Mouse (Mus musculus) olfactory bulb, adult 2 months (tissue): ENCODE data around the gene Mc1r. TPM values are rescaled to one million over a fixed set of nuclear protein-coding genes. Genes with fewer than 3 reads are reported as not detected.
"Not testable (repeated sequence)": the region's sequence is repeated elsewhere in the genome, so short reads cannot be mapped to it uniquely, and the experiment has no call there.

Experiments
- H3K27ac ChIP-seq: fragments of 200-500 bp; 2 replicates; pipeline ENCODE4 v1.5.1; 2012; ENCODE audit warnings: low read depth, low read length; ENCODE audit not compliant: insufficient read depth
- H3K4me1 ChIP-seq: fragments of 200-500 bp; 2 replicates; pipeline ENCODE4 v1.6.1; 2012; ENCODE audit warnings: low read length; ENCODE audit not compliant: control insufficient read depth, insufficient read depth
- H3K4me3 ChIP-seq: fragments of 200-500 bp; 2 replicates; pipeline ENCODE4 v1.5.1; 2012; ENCODE audit warnings: mild to moderate bottlenecking, low read depth, low read length, moderate library complexity; ENCODE audit not compliant: insufficient read depth
- CTCF ChIP-seq: fragments of 200-500 bp; IDR thresholded peaks from 2 replicates; pipeline ENCODE4 v1.5.1; 2012; ENCODE audit warnings: low read depth, mild to moderate bottlenecking, low read length, moderate library complexity; ENCODE audit not compliant: insufficient read depth
- POLR2A ChIP-seq: fragments of 200-500 bp; IDR thresholded peaks from 2 replicates; pipeline ENCODE4 v1.6.1; 2012; ENCODE audit warnings: mild to moderate bottlenecking, low read depth, low read length, moderate library complexity; ENCODE audit not compliant: insufficient read depth
- WGBS: fragments of 180-500 bp; shearing (Covaris S2); methylation state at CpG from one replicate; pipeline ENCODE4 v1.1.7; 2018; 5-methylcytosine and 5-hydroxymethylcytosine counted together
- polyA plus RNA-seq: library from polyadenylated mRNA; stranded (reverse); fragments of >200 nt; gene quantifications from 2 replicates; pipeline ENCODE4 v1.2.4, GENCODE M21; 2012; ENCODE audit warnings: low replicate concordance; ENCODE audit not compliant: missing spikeins, insufficient read depth, insufficient read length

The Mc1r gene
- polyA plus RNA-seq, 1 experiment = not detected

- H3K4me1 ChIP-seq = peaks cover 4% of the 10 kb centered on the region
- H3K27ac ChIP-seq = no peak overlapping the region
- TF ChIP-seq POLR2A (no peak), CTCF (no peak)
- WGBS = 96% methylated on average over 27 of the region's 27 CpGs
- H3K4me3 ChIP-seq = no peak overlapping the region
Observed at GRCm38 (mm10) chr8:123426511-123427509, 19.9 kb downstream of the Mc1r start.

- 98% methylated on average over 24 of the region's 24 CpGs for WGBS
- H3K4me3 ChIP-seq = no peak overlapping the region
- H3K27ac ChIP-seq = no peak overlapping the region
- TF ChIP-seq POLR2A (no peak), CTCF (no peak)
- H3K4me1 ChIP-seq = peaks cover 1% of the 10 kb centered on the region
Observed at GRCm38 (mm10) chr8:123427639-123428275, 20.9 kb downstream of the Mc1r start.

GRCm38 (mm10) chr8:123428343-123428893 is 21.5 kb downstream of the Mc1r start:
- H3K27ac ChIP-seq = no peak overlapping the region
- TF ChIP-seq POLR2A = no peak
- 97% methylated on average over 29 of the region's 29 CpGs for WGBS
- no peaks in the 10 kb centered on the region for H3K4me1 ChIP-seq
- H3K4me3 ChIP-seq = no peak overlapping the region

- 96% methylated on average over 23 of the region's 23 CpGs for WGBS
- TF ChIP-seq CTCF (no peak), POLR2A (no peak)
- H3K27ac ChIP-seq = no peak overlapping the region
- no peaks in the 10 kb centered on the region for H3K4me1 ChIP-seq
- no peak overlapping the region for H3K4me3 ChIP-seq
Observed at GRCm38 (mm10) chr8:123428939-123429721, 22.2 kb downstream of the Mc1r start.

GRCm38 (mm10) chr8:123429722-123430013 is 22.8 kb downstream of the Mc1r start:
- H3K4me3 ChIP-seq, H3K4me1 ChIP-seq, H3K27ac ChIP-seq: not testable (repeated sequence)
- WGBS = 97% methylated on average over 15 of the region's 15 CpGs

- 92% methylated on average over 8 of the region's 8 CpGs for WGBS
Observed at GRCm38 (mm10) chr8:123430936-123431335, 24.0 kb downstream of the Mc1r start.

GRCm38 (mm10) chr8:123431616-123432365 is 24.9 kb downstream of the Mc1r start:
- WGBS = 96% methylated on average over 25 of the region's 25 CpGs
- no peaks in the 10 kb centered on the region; the same call in 1 of the 2 replicates for H3K4me1 ChIP-seq
- H3K27ac ChIP-seq = no peak overlapping the region
- H3K4me3 ChIP-seq = no peak overlapping the region
- TF ChIP-seq CTCF (no peak), POLR2A (no peak)

More at GRCm38 (mm10) chr8:123430936-123431335, 24.0 kb downstream of the Mc1r start:
- not testable (repeated sequence) for H3K4me1 ChIP-seq, H3K4me3 ChIP-seq, H3K27ac ChIP-seq

- WGBS = 95% methylated on average over 16 of the region's 16 CpGs
- no peak overlapping the region for H3K27ac ChIP-seq
- no peak overlapping the region for H3K4me3 ChIP-seq
- TF ChIP-seq CTCF = no peak
- TF ChIP-seq POLR2A = no peak
- no peaks in the 10 kb centered on the region; the same call in 1 of the 2 replicates for H3K4me1 ChIP-seq
Observed at GRCm38 (mm10) chr8:123432381-123432780, 25.5 kb downstream of the Mc1r start.

- not testable (repeated sequence) for H3K4me3 ChIP-seq, H3K27ac ChIP-seq, H3K4me1 ChIP-seq
- WGBS = 98% methylated on average over 47 of the region's 47 CpGs
Observed at GRCm38 (mm10) chr8:123433241-123433974, 26.5 kb downstream of the Mc1r start.
